Mouse (Mus musculus): Measurements from ENCODE around the gene Rbpj.

Gene Rbpj

DNA sequence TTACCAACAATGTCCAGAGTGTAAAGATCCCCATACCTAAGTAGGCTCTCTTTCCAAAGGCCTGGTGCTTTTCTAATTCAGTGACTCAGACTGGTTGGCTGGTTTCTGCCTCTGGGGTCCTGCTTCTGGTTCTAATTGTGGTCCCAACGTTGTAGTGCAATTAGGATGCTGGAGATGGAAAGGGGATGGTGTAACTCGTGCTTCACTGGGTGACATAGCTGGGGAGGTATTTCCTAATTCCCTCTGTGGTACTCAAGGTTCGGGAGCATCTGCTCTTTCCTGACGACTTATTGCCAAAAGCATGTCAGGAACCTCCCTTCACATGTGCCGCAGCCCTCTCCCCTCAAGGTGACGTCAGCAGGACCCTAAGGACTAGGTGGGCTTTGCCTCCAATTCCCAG lies 27.8 kb downstream of the Rbpj start:
- POLR2A ChIA-PET = interaction anchor here in 2 of 4 experiments (0.9 to 1.6 kb wide), 4 partner anchors 12 to 17 kb away, joined by 3 to 6 read pairs (median 3); no protein-coding TSS in a partner anchor
- CTCF ChIA-PET = interaction anchor here in 1 of 4 experiments (1.0 kb wide), 1 partner anchor 187 kb away, joined by 3 read pairs; no protein-coding TSS in a partner anchor

DNA sequence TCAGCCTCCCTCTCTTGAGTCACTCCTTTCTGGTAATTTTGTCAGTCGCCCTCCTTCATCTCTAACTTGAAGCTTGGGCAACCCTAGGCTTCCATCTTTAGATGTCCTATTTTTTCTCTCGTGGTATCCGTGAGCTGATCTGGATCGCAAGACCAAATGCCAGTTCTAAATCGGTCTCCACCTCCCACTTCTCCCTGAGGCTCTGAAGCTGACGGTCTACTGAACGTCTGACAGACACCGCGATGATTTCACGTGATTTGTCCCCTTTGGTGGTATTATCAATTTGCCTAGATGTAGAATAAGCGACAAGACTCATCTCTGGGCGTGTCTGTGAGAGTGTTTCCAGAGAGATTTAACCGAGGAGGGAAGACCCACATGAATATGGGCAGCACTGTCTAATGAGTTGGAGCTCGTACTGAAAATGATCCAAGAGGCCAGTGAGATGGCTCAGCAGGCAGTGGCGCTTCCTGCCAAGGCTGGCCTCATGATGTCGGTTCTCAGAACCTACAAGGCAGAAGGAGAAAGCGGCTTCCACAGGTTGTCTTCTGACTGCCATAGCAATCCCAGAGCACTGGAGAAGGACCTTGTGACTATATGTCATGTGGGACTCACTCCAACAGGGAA lies 28.7 kb downstream of the Rbpj start:
- POLR2A ChIA-PET = interaction anchor here in 3 of 4 experiments (0.5 to 1.3 kb wide), 7 partner anchors 11 to 139 kb away, joined by 3 to 8 read pairs (median 3); no protein-coding TSS in a partner anchor
- CTCF ChIA-PET = interaction anchor here in 1 of 4 experiments (1.0 kb wide), 1 partner anchor 187 kb away, joined by 3 read pairs; no protein-coding TSS in a partner anchor

DNA sequence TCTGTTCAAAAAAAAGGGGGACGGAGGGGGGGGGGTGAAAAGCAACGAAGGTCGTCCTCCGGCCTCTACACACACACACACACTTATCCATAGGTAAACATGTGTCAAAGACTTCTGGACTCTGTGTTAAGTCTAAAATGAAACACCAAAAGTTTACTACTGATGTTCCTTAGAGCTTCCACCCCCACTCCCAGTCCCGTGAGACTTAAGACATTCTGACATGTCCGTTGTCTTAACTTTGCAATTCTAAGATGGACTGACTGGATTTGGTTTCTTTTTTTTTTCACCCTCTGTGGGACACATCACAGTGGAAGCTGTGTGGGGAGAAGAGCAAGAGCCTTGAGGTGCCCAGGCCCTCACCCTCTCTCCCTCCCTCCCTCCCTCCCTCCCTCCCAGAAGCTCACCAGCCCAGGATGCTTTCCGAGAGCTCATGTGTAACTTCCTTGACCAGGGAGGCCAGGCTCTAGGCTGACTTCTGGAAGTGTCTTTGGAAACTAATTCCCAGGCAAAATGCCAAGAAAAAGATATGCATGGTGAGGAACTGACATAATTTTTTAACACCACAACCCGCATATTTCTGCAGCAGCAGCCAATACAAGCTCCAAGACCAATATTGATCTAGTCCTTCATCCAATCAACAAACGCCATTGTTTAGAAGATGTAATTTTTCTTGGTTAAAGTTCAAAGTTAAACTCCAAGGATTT lies 31.0 kb downstream of the Rbpj start:
- CTCF ChIA-PET = no interaction called here
- POLR2A ChIA-PET = interaction anchor here (0.5 to 1.1 kb wide), 5 partner anchors 21 to 92 kb away, joined by 3 to 4 read pairs (median 3); no protein-coding TSS in a partner anchor

GRCm38 (mm10) chr5:53499571-53499970 lies 33.6 kb downstream of the Rbpj start:
- ChIA-PET POLR2A (interaction anchor here in 1 of 4 experiments (0.7 to 3.3 kb wide), 3 partner anchors 9 to 38 kb away, joined by 3 to 15 read pairs (median 3); no protein-coding TSS in a partner anchor), CTCF (no interaction called here)

- CTCF ChIA-PET = interaction anchor here in 1 of 4 experiments (0.6 kb wide), 1 partner anchor 191 kb away, joined by 3 read pairs; no protein-coding TSS in a partner anchor
- POLR2A ChIA-PET = interaction anchor here in 2 of 4 experiments (0.6 to 3.3 kb wide), 5 partner anchors 8 to 65 kb away, joined by 3 to 15 read pairs (median 3); no protein-coding TSS in a partner anchor
These were observed 34.7 kb downstream of the Rbpj start for GRCm38 (mm10) chr5:53500509-53501145.

DNA sequence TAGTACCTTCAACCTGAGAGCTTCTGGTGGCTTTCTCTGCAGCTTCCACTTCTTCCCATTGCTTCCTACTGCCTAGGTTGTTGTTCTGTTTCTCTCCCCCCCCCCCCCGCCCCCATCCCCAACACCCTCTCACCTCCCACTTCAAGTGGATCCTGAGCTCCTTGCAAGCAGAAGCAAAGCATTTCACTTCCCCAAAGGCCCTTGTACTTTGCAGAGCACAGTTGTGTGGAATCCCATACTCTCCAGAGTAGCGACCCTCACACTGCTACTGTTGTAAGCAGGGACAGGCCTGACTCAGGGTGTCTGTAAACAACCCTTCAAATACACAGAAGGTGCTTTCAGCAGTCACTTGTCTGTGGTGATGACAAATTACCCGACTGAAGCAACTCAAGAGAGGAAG lies 37.3 kb downstream of the Rbpj start:
- CTCF ChIA-PET = interaction anchor here in 1 of 4 experiments (0.6 kb wide), 1 partner anchor 39 kb away, joined by 3 read pairs; no protein-coding TSS in a partner anchor
- POLR2A ChIA-PET = interaction anchor here in 3 of 4 experiments (0.6 to 2.3 kb wide), 10 partner anchors 10 to 133 kb away, joined by 3 to 13 read pairs (median 4); no protein-coding TSS in a partner anchor

GRCm38 (mm10) chr5:53505751-53506150 lies 39.8 kb downstream of the Rbpj start:
- CTCF ChIA-PET = interaction anchor here in 1 of 4 experiments (1.1 kb wide), 1 partner anchor 36 kb away, joined by 4 read pairs; no protein-coding TSS in a partner anchor
- POLR2A ChIA-PET = interaction anchor here (0.7 to 2.6 kb wide), 17 partner anchors 11 to 85 kb away, joined by 3 to 11 read pairs (median 4); partner anchors contain the start of gene Rbpj (in 1 of the 4)

- POLR2A ChIA-PET = interaction anchor here in 3 of 4 experiments (0.6 to 3.5 kb wide), 16 partner anchors 8 to 310 kb away, joined by 3 to 15 read pairs (median 4); no protein-coding TSS in a partner anchor
These were observed 41.4 kb downstream of the Rbpj start for GRCm38 (mm10) chr5:53507371-53507770.

GRCm38 (mm10) chr5:53509465-53509864 lies 43.5 kb downstream of the Rbpj start:
- ChIA-PET CTCF (interaction anchor here in 3 of 4 experiments (0.7 to 1.1 kb wide), 4 partner anchors 16 to 82 kb away, joined by 3 read pairs; no protein-coding TSS in a partner anchor), POLR2A (interaction anchor here in 3 of 4 experiments (0.6 to 3.5 kb wide), 65 partner anchors 9 to 651 kb away, joined by 3 to 38 read pairs (median 4); no protein-coding TSS in a partner anchor)

More at GRCm38 (mm10) chr5:53507371-53507770, 41.4 kb downstream of the Rbpj start:
- CTCF ChIA-PET = no interaction called here

- POLR2A ChIA-PET = interaction anchor here (0.7 to 3.5 kb wide), 58 partner anchors 8 to 489 kb away, joined by 3 to 38 read pairs (median 5); no protein-coding TSS in a partner anchor
These were observed 44.0 kb downstream of the Rbpj start for GRCm38 (mm10) chr5:53509927-53510326.

DNA sequence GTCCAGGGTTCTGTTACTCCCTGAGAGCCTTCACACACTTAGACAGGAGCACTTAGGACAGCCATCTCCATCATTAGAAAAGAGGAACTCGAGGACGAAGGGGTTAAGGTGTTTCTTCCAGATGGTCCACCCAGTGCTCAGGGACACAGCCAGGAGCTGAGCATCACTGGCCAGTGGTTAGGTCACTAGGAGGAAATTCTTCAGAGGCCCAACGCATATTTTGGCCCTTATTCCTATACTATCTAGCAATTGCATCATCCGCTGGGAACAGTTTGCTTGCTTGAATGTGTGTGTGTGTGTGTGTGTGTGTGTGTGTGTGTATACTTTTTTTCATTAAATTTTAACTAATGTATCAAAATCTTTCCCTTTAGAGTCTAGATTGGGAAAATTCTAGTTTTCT lies 45.5 kb downstream of the Rbpj start:
- POLR2A ChIA-PET = interaction anchor here in 3 of 4 experiments (1.1 to 3.3 kb wide), 3 partner anchors 46 to 160 kb away, joined by 3 to 38 read pairs (median 5); no protein-coding TSS in a partner anchor
- CTCF ChIA-PET = no interaction called here

More at GRCm38 (mm10) chr5:53509927-53510326, 44.0 kb downstream of the Rbpj start:
- CTCF ChIA-PET = interaction anchor here in 2 of 4 experiments (0.7 to 0.8 kb wide), 2 partner anchors 26 to 83 kb away, joined by 3 read pairs; no protein-coding TSS in a partner anchor

GRCm38 (mm10) chr5:53514959-53515612 lies 49.1 kb downstream of the Rbpj start:
- ChIA-PET POLR2A (interaction anchor here in 1 of 4 experiments (0.6 kb wide), 1 partner anchor 224 kb away, joined by 4 read pairs; no protein-coding TSS in a partner anchor), CTCF (no interaction called here)

- POLR2A ChIA-PET = interaction anchor here in 3 of 4 experiments (0.5 to 1.6 kb wide), 9 partner anchors 9 to 149 kb away, joined by 3 to 6 read pairs (median 4); no protein-coding TSS in a partner anchor
- CTCF ChIA-PET = no interaction called here
These were observed 50.5 kb downstream of the Rbpj start for GRCm38 (mm10) chr5:53516482-53516881.

DNA sequence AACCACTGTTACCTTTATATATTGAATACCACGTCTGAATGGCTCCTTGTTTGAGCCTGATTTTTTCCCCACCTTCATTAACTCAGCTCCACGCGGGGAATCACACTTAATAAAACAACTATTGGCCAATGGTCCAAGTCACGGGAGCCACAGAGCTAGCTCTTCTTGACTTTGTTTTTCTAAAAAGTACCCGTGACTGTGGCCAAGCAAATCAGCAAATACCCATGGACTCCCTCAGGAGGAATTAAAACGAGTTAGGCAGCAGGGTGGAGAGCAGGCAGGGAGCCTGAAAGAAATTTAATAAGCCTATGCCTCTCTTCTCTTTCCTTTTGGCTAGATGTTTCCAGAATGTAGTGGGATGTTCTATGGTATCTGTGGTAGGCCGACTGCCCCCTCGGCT lies 51.9 kb downstream of the Rbpj start:
- ChIA-PET POLR2A (interaction anchor here in 2 of 4 experiments (1.1 to 1.7 kb wide), 6 partner anchors 9 to 40 kb away, joined by 3 to 4 read pairs (median 3); no protein-coding TSS in a partner anchor), CTCF (interaction anchor here in 2 of 4 experiments (0.6 to 0.7 kb wide), 2 partner anchors 102 to 163 kb away, joined by 3 to 7 read pairs; no protein-coding TSS in a partner anchor)

- CTCF ChIA-PET = no interaction called here
These were observed 53.2 kb downstream of the Rbpj start for GRCm38 (mm10) chr5:53519131-53519530.

GRCm38 (mm10) chr5:53519998-53520577 lies 54.1 kb downstream of the Rbpj start:
- POLR2A ChIA-PET = interaction anchor here in 3 of 4 experiments (0.6 to 1.7 kb wide), 6 partner anchors 11 to 54 kb away, joined by 3 to 7 read pairs (median 3); no protein-coding TSS in a partner anchor
- CTCF ChIA-PET = no interaction called here

More at GRCm38 (mm10) chr5:53519131-53519530, 53.2 kb downstream of the Rbpj start:
- POLR2A ChIA-PET = interaction anchor here in 2 of 4 experiments (0.9 to 1.7 kb wide), 4 partner anchors 10 to 36 kb away, joined by 3 to 7 read pairs (median 4); no protein-coding TSS in a partner anchor

DNA sequence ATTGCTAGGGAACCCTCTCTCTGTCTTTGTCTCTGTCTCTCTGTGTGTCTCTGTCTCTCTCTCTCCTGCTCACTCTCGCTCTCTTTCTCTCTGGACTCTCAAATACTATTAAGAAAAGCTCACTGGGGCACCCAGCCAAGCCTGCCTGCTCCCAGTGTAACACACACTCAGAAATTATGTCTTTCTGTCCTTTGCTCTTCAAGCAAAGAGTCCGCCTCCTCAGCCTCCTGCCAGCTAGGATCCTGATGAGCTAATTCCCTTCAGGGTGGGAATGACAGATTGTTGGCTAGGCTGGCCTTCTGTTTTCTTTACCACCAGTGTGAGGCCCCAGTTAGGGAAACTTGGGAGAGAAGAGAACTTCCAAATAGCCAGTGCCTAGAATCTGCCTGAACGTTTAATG lies 57.1 kb downstream of the Rbpj start:
- ChIA-PET POLR2A (interaction anchor here in 3 of 4 experiments (0.6 to 2.9 kb wide), 12 partner anchors 13 to 53 kb away, joined by 3 to 20 read pairs (median 4); no protein-coding TSS in a partner anchor), CTCF (no interaction called here)
